Mouse (Mus musculus) kidney, embryonic 16.5 days (tissue): ENCODE measurements around the gene Capn2. TPM values are rescaled to one million over a fixed set of nuclear protein-coding genes. Genes with fewer than 3 reads are reported as not detected.

Source experiments
- ATAC-seq: fragments of 200-750 bp; cut with Nextera tagmentation; 2 replicates; pipeline ENCODE4 v1.8.0; 2017; ENCODE audit warnings: moderate TSS enrichment; ENCODE audit not compliant: low FRiP score, low TSS enrichment
- H3K27ac ChIP-seq: fragments of 300-500 bp; sonication (generic); 2 replicates; pipeline ENCODE4 v1.5.1; 2014; ENCODE audit warnings: low read length
- H3K27me3 ChIP-seq: fragments of 300-500 bp; sonication (generic); 2 replicates; pipeline ENCODE4 v1.6.1; 2014; ENCODE audit warnings: low read length, control low read depth, mixed read lengths; ENCODE audit not compliant: insufficient read depth
- H3K36me3 ChIP-seq: fragments of 300-500 bp; sonication (generic); 2 replicates; pipeline ENCODE4 v1.6.1; 2014; ENCODE audit warnings: low read length, control low read depth, mixed read lengths; ENCODE audit not compliant: insufficient read depth
- H3K4me1 ChIP-seq: fragments of 300-500 bp; sonication (generic); 2 replicates; pipeline ENCODE4 v1.6.1; 2014; ENCODE audit warnings: low read length, control low read depth, mixed read lengths; ENCODE audit not compliant: insufficient read depth
- H3K4me2 ChIP-seq: fragments of 300-500 bp; sonication (generic); replicated peaks from 2 replicates; pipeline ENCODE4 v1.6.1; 2014; ENCODE audit warnings: low read depth, low read length
- H3K4me3 ChIP-seq: fragments of 300-500 bp; sonication (generic); 2 replicates; pipeline ENCODE4 v1.5.1; 2014; ENCODE audit warnings: mild to moderate bottlenecking, low read length
- H3K9ac ChIP-seq: fragments of 300-500 bp; sonication (generic); replicated peaks from 2 replicates; pipeline ENCODE4 v1.6.1; 2014; ENCODE audit warnings: low read length
- H3K9me3 ChIP-seq: fragments of 300-500 bp; sonication (generic); 2 replicates; pipeline ENCODE4 v1.6.1; 2016; ENCODE audit warnings: low read length, control low read depth
- WGBS: fragments of 180-500 bp; shearing (Covaris S2); extraction: QIAGEN DNeasy Blood & Tissue Kit; methylation state at CpG from one replicate; pipeline ENCODE4 v1.1.7; 2014; 5-methylcytosine and 5-hydroxymethylcytosine counted together
- polyA plus RNA-seq: library from polyadenylated mRNA; unstranded; fragments of >200 nt; fragmentation: Nextera tagmentation; extraction: Ambion mirVana; gene quantifications from 2 replicates; pipeline ENCODE4 v1.2.1, GENCODE M21; 2015

Capn2 gene
- polyA plus RNA-seq, 1 experiment from 2014 or later = 142 TPM

DNA sequence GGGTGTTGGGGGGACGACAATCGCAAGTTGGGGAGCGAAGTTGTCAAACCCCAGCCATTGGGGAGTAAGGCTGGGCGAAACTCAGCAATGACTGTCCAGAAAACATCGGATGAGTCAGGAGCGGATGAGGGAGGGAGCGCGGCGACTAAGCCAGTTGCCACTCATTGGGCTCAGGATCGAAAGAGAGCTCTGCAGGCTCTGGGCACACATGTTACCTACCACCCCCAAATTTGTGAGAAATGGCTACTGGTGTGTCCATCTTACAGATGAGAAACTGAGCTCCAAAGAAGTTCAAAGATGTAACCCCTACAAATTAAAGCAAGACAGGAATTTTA, 236 bp upstream of the Capn2 start:
- Histone ChIP-seq H3K27ac (peak overlapping the region; percentile 86; the same call in 1 of the 2 replicates), H3K36me3 (no peaks in the 10 kb centered on the region), H3K4me3 (peak overlapping the region; percentile 72), H3K27me3 (no peaks in the 10 kb centered on the region), H3K9ac (peak overlapping the region; percentile 94), H3K4me2 (peak overlapping the region; percentile 71), H3K9me3 (no peaks in the 10 kb centered on the region), H3K4me1 (peaks cover 42% of the 10 kb centered on the region)
- ATAC-seq = peak; percentile 14; the same call in 1 of the 2 replicates
- 0% methylated on average over 10 of the region's 10 CpGs for WGBS

GRCm38 (mm10) chr1:182514803-182515590, 2.4 kb downstream of the Capn2 start:
- Histone ChIP-seq H3K27me3 (no peaks in the 10 kb centered on the region), H3K4me2 (0 out of 2 replicates have a peak overlapping the region, but pooled peaks have one; percentile 71), H3K36me3 (peaks cover 21% of the 10 kb centered on the region), H3K4me1 (peaks cover 29% of the 10 kb centered on the region), H3K27ac (no peak overlapping the region), H3K9me3 (no peaks in the 10 kb centered on the region), H3K9ac (no peak overlapping the region), H3K4me3 (no peak overlapping the region)
- ATAC-seq = no peak
- 78% methylated on average over 10 of the region's 10 CpGs for WGBS

- Histone ChIP-seq H3K4me3 (no peak overlapping the region), H3K36me3 (peaks cover 26% of the 10 kb centered on the region), H3K9ac (no peak overlapping the region), H3K27ac (no peak overlapping the region), H3K4me1 (peaks cover 21% of the 10 kb centered on the region), H3K27me3 (no peaks in the 10 kb centered on the region), H3K4me2 (no peak overlapping the region), H3K9me3 (no peaks in the 10 kb centered on the region)
- 87% methylated on average over 5 of the region's 5 CpGs for WGBS
- no peak for ATAC-seq
Measured at GRCm38 (mm10) chr1:182513714-182514113, 3.7 kb downstream of the Capn2 start.

- Histone ChIP-seq H3K4me2 (no peak overlapping the region), H3K9ac (no peak overlapping the region), H3K4me1 (peaks cover 13% of the 10 kb centered on the region), H3K9me3 (no peaks in the 10 kb centered on the region), H3K4me3 (no peak overlapping the region), H3K27me3 (no peaks in the 10 kb centered on the region), H3K36me3 (peaks cover 29% of the 10 kb centered on the region), H3K27ac (no peak overlapping the region)
- 87% methylated on average over 5 of the region's 5 CpGs for WGBS
- no peak for ATAC-seq
Measured at GRCm38 (mm10) chr1:182512901-182513410, 4.5 kb downstream of the Capn2 start.

DNA sequence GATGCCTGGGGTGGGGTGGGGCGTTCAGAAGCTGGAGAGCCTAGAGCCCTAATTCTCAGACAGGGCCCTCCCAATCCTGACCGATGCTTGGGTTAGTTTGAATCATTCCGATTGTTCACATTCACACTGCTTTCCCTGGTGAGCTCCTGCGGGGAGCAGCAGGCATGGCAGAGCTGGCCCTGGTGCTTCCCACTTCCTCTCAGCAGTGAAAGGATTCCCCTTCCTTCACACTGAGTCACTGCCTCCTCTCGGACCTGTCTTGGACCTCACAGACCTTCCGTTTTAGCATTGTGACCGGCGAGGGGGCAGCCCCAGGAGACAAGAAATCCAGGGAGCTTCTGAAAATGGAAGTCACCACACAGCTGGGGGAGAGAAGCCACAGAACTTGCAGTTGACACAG, 5.6 kb downstream of the Capn2 start:
- Histone ChIP-seq H3K4me1 (peaks cover 13% of the 10 kb centered on the region), H3K9me3 (no peaks in the 10 kb centered on the region), H3K27ac (no peak overlapping the region; the same call in 1 of the 2 replicates), H3K27me3 (no peaks in the 10 kb centered on the region), H3K4me2 (no peak overlapping the region), H3K9ac (no peak overlapping the region), H3K36me3 (peaks cover 29% of the 10 kb centered on the region), H3K4me3 (no peak overlapping the region)
- WGBS = 83% methylated on average over 8 of the region's 8 CpGs
- no peak for ATAC-seq

- no peak overlapping the region; the same call in 1 of the 2 replicates for H3K27ac ChIP-seq
- H3K4me1 ChIP-seq = peaks cover 14% of the 10 kb centered on the region
- WGBS = 76% methylated on average over 2 of the region's 2 CpGs
- peaks cover 29% of the 10 kb centered on the region for H3K36me3 ChIP-seq
- no peak overlapping the region for H3K9ac ChIP-seq
- H3K27me3 ChIP-seq = no peaks in the 10 kb centered on the region
- no peak overlapping the region for H3K4me3 ChIP-seq
- H3K9me3 ChIP-seq = no peaks in the 10 kb centered on the region
- H3K4me2 ChIP-seq = no peak overlapping the region
- ATAC-seq = no peak
Measured at GRCm38 (mm10) chr1:182511073-182511472, 6.3 kb downstream of the Capn2 start.

GRCm38 (mm10) chr1:182509110-182509797, 8.2 kb downstream of the Capn2 start:
- H3K9ac ChIP-seq = no peak overlapping the region
- no peak overlapping the region for H3K4me2 ChIP-seq
- no peaks in the 10 kb centered on the region for H3K27me3 ChIP-seq
- no peak overlapping the region for H3K27ac ChIP-seq
- WGBS = 75% methylated on average over 10 of the region's 10 CpGs
- H3K9me3 ChIP-seq = no peaks in the 10 kb centered on the region
- H3K4me1 ChIP-seq = peaks cover 11% of the 10 kb centered on the region
- no peak for ATAC-seq
- H3K4me3 ChIP-seq = no peak overlapping the region
- peaks cover 37% of the 10 kb centered on the region for H3K36me3 ChIP-seq

- peaks cover 21% of the 10 kb centered on the region for H3K4me1 ChIP-seq
- peak; percentile 55; the same call in 1 of the 2 replicates for ATAC-seq
- H3K4me3 ChIP-seq = no peak overlapping the region
- peak overlapping the region; percentile 86 for H3K27ac ChIP-seq
- no peak overlapping the region for H3K4me2 ChIP-seq
- no peaks in the 10 kb centered on the region for H3K27me3 ChIP-seq
- peaks cover 29% of the 10 kb centered on the region for H3K36me3 ChIP-seq
- H3K9ac ChIP-seq = no peak overlapping the region
- H3K9me3 ChIP-seq = no peaks in the 10 kb centered on the region
- 53% methylated on average over 7 of the region's 7 CpGs for whole genome bisulfite sequencing
Measured at GRCm38 (mm10) chr1:182506229-182506986, 11.0 kb downstream of the Capn2 start.

GRCm38 (mm10) chr1:182505291-182505690, 12.1 kb downstream of the Capn2 start:
- Histone ChIP-seq H3K9me3 (no peaks in the 10 kb centered on the region), H3K9ac (no peak overlapping the region), H3K4me3 (no peak overlapping the region), H3K4me2 (no peak overlapping the region), H3K36me3 (peaks cover 23% of the 10 kb centered on the region), H3K4me1 (peaks cover 21% of the 10 kb centered on the region), H3K27me3 (no peaks in the 10 kb centered on the region), H3K27ac (no peak overlapping the region)
- no peak for ATAC-seq
- WGBS = 88% methylated on average over 3 of the region's 3 CpGs
